Mouse (Mus musculus): ENCODE measurements at regions not wholly inside any gene's neighbourhood (a gene's known extent, or its start where the extent isn't known, plus 50 kb on each side); places are given as distances from the start of the nearest gene placed in this dataset.

GRCm38 (mm10) chr13:51899319-51900042 is 53.0 kb downstream of the Gadd45g start:
- DNase-seq, result no peak

DNA sequence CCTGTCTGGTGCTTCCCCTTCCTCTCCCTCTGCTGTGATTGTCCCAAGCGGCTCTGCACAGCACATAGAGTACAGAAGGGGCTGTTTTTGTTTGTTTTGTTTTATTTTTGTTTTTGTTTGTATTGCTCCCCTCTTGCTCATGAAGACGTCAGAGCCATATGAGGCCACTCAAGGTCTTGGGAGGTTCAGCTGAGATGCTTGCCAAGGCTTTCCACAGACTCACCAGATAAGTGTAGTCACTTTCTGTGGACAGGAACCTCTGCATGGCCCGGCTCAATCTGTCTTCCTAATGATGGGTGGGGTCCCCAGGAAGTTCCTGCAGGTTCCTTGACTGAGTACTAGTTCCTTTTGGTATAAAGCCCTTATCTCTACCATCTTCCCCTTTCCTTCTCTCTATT is 53.6 kb downstream of the Gadd45g start:
- no peak for DNase-seq

DNA sequence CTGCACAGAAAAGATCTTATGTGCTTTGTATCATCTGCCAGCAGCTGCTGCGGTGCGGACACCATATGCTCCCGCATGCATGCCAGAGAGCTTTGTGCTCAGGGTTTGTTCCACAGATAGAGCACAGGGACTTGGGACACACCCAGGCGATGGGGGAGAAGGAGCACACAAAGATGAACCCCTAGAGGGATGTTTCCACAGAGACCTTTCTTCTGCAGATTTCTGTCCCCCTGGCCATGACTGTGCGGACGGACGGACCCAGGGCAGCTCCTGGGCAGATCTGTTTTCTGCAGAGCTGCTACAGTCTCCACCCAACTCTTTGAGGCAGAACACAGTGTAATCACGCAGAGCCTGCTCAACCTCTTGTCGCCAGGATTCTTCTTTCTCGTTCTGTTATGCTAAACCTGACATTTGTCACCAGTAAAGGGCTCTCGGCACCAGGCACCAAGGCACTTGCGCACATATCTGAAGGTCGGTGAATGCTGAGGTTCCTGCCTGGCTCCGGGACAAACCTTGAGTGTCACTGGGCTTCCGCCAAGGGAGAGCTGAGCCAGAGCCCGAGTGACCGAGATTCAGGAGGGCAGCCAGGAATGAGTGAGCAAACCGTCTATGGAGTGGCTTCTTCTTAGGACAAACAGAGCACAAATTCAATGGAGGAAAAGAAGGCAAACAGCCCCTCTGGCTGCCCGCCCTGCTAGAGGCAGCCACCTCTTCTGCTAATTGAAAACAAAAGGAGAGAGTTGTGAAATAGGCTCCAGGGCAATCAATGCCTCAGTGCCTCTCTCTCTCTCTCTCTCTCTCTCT is 56.2 kb downstream of the Gadd45g start:
- no peak for DNase-seq

DNA sequence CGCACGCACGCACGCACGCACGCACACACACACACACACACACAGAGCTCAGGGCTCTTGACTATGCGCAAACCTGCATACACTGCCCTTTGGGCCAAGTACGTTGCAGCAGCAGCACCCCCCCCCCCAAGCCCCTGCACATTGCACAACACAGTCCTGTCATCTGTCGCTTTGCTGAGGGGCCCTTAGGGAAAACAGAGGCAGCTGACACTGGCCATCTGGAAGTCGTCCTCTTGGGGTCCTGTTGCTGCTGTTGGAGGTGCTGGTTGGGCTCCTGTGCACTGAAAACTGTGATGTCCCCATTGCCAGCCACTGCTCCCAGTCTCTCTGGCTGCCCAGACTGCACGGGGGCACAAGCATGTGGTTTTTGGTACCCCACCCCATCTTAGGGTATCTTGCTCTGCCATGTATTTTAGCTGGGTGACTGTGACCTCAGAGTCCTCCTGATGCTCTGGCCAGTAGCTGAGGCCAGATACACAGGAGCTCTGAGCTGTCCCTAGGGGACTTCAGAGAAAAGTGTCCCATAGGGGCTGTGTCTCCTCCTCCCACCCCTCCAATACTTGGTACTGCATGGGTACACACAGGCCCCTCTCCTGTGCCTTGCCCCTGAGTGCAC is 57.0 kb downstream of the Gadd45g start:
- no peak for DNase-seq

DNA sequence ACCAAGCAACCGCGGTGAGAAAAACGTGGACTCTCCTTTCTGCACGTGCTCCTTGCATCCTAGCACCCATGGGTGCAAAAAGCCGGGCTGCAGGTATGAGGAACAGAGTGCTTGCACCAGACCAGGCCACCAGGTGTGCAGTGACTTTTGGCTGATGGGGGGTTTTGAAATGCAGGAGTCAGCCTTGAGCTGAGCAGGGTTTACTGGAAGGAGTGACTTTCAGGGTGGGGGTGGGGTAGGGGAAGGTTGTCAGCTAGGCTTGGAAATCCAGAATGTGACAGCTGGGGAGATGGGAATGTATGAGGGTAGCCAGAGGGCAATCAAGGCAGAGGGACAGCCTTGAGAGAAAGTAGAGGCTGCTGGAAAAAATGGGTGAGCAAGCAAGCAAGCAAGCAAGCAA is 58.8 kb downstream of the Gadd45g start:
- no peak for DNase-seq

DNA sequence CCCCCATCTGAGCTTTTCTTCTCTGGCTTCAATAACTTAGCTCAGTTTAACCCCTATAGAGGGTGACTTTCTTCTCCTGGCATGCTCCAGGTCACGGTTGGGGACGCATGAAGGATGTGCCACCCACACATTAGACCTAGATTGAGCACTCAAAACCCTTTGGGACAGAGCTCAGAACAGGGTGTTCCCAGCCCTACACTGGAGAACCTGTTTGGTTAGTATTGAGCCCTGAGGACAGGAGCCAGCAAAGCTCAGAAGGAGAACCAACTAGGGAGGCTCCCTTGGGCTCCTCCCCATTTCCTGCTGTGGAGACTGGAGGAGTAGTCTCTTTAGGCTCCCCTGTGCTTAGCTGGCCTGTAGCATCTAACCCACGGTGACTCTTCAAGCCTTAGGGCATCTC is 59.6 kb downstream of the Gadd45g start:
- DNase-seq, result no peak

DNA sequence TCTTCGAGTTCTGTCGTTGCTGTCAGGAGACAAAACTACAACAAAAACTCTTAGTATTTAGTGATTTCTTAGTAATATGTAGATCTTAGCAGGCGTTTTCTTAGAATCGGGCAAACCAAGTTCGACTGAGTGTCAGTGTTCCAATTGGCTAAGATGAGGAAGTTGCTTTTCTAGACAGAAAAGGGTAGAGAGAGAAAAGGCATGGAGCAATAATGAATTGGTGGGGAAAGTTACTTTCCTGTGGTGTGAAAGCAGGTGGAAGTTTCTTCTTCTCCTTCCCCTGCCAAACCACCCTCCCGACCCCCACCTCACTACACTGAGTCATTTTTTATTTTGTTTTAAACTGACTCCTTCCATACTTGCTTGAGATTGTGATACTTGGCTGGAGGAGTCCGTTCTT is 62.0 kb downstream of the Gadd45g start:
- no peak for DNase-seq

DNA sequence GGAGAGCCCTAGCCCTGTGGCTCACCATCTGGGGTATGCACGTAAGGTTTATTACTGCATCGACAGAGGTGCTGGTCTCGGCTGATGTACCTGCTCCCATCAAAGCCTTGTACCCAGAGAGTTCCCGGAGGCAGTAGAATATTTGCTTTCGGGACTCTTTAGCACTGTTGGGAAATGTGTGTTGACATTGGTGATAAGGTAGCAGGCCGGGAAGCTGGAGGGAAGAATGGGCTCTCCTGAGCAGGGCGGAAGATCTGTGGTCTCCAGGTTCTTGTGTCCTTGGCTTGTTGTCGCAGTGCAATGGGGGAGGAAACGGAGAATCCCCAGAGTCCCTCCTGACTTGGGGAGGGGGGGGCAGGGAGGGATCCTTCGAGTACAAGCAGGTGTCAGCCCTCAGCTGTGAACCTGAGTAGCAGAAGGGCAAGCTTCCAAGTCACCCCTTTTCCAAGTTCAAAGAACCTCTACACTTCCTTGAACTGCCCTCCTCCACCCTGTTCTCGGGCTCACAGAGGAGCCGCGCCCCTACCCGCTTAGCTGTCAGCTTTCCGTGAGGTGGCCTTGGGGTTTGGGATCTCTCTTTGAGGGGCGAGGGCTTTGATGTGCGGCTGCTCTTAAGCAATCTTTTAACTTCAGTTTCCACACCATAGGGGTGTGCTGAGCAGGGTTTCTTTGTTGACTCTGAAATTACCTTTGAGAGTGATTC is 65.0 kb downstream of the Gadd45g start:
- no peak for DNase-seq

GRCm38 (mm10) chr13:51912477-51912876 is 66.0 kb downstream of the Gadd45g start:
- DNase-seq, result no peak

DNA sequence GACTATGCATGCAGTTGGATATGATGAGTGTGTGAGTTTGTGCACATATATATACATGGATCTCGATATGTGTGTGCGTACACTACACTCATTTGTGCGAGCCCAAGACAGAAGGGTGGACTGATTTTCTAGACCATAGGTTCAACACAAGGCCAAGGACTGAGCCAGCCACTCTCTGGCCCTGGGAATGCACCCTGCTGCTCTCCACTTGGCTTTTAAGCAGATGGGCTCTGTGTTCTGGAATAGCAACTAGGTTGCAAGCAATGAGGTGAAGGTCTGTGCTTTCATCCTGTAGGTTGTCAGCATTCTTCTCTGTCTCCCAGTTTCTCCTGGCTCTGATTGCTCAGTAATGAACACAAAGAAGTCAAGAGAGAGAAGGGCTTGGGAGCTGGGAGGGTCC is 66.5 kb downstream of the Gadd45g start:
- no peak for DNase-seq

DNA sequence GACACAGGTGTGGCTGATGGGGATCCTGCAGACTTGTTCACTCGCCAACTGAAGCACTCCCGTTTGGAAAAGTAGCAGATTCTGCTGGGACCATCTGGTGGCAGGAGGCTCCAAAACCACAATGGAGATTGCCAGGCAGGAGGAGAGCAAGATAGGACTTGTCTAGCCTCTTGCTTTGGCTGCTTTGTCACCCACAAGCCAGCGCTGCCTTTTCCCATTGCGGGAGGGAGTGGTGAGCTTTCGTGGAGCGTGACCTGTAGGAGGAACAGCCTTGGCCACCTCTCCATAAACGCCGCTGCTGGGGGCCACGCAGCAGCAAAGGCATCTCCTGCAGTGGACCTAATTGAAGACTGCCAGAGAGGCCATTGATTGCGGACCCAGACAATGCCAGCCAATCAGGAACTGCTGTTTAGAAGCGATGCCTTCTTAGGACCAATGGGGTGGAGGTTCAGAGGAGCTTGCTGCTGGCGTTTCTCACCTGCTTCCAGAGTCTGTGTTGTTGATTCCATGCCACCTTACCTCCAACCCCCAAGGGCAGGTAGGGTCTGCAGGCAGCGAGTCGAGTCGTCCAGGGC is 70.3 kb downstream of the Gadd45g start:
- DNase-seq, result no peak

- no peak for DNase-seq
These were observed 71.2 kb downstream of the Gadd45g start for GRCm38 (mm10) chr13:51917658-51918057.

GRCm38 (mm10) chr13:51918108-51918507 is 71.6 kb downstream of the Gadd45g start:
- no peak for DNase-seq

DNA sequence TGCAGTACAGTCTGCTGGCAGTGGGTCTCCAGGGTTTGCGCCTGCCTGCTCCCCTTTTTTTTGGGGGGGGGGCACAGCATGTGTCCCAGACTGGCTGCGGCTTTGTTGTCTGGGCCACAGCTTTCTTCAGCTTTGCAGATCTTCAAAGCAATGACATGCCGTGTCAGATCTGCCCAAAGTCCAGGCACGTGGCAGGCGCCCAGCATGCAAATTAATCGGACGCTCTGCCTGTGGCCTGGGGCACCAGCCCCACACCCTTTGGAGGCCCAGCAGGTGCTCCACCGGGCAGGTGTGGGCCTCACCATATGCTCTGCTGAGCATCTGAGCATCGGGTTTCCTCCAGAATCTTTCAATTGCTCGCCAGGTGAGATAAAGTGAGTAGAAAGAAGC is 72.3 kb downstream of the Gadd45g start:
- no peak for DNase-seq

GRCm38 (mm10) chr13:51919171-51919793 is 72.8 kb downstream of the Gadd45g start:
- no peak for DNase-seq

DNA sequence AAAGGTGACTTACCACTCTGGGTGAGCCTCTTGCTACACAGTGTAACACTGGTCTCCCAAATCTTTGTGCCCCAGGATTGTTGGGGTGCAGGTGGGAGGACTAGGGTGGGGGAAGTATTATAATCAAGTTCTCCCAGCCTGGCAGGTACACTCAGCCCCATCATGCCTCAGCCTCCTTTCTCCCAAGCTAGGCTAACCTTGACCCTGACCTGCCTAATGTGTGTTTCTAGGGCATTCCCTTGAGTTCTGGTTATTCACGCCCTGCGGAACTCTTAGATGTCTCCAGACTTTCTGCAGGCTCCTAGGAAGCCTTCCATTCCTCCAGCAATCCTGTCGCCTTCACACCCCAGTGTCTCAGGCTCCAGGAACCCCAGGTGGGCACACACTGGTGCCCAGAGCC is 73.5 kb downstream of the Gadd45g start:
- no peak for DNase-seq

DNA sequence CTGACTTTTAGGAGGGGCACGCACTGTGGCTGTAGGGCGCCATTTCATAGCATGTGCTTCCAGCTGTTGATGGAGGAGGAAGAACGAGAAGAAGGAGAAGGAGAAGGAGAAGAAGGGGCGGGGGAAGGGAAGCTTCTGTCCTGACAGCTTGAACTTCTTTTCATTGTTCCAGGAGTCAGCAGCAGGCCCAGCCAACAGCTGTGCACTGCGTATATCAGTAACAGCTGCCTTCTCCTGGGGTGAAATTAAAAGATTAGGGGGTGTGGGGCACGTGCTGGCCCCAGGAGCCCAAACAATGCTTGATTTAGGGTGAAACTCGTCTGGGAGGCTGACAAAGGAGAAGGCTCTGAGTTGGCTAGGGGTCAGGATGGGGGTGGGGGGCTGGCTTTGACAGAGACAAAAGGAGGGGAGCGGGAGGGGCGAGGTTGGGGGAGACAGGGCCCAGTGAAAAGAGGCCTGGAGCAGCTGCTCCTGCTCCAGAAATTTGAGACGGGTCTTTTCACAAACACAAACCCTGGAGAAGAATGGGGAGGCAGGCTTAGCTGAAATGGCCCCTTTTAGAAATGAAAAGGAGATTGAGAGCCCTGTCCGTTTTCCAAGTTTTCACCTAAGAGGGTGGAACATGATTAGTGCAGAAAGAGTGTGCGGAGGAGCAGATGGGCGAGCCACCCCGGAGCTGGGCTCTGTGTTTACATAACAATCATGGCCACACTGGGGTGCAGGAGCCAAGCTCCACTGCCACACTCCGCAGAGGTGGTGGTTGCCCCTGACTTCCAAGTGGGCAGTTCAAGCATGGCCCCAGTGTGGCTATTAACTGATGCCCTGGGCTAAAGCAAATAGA is 74.3 kb downstream of the Gadd45g start:
- no peak for DNase-seq

DNA sequence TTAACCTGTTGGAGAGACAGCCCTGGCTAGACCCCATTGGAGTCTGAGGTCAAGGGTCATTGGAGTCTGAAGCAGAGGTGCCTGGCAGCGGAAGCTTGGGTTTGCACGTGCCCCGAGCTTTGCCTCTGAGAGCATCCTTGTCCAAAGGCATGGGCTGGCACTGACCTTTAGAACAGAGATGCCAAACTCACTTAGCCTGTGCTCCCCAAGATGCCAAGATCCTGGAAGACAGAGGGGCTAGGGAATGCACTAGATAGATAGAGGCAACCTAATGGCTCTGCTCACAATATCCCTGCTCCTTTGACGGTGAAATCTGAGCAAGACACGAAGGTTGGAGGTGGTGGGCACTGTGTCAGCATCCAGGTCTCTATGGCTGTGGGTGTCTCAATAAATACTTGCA is 75.1 kb downstream of the Gadd45g start:
- no peak for DNase-seq

- no peak for DNase-seq
These were observed 80.3 kb downstream of the Gadd45g start for GRCm38 (mm10) chr13:51926764-51927163.

DNA sequence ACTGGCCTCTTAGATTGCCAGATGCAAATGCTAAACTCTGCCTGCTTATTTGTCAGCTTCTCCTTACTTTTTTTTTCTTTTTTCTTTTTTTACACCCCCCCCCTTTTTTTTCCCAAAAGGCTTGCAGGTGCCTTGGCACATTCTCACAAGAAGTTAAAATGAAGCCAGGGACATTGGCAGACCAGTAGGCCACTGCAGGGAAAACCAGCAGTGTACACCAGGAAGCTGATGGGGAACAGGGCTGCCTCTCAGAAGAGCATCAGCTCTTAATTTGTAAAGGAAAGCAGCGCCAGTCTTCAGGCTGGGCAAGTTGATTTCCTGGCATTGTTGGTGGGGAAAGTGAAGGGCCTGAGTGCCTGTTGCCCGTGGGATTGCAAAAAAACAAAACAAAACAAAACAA is 83.3 kb downstream of the Gadd45g start:
- DNase-seq, result no peak

DNA sequence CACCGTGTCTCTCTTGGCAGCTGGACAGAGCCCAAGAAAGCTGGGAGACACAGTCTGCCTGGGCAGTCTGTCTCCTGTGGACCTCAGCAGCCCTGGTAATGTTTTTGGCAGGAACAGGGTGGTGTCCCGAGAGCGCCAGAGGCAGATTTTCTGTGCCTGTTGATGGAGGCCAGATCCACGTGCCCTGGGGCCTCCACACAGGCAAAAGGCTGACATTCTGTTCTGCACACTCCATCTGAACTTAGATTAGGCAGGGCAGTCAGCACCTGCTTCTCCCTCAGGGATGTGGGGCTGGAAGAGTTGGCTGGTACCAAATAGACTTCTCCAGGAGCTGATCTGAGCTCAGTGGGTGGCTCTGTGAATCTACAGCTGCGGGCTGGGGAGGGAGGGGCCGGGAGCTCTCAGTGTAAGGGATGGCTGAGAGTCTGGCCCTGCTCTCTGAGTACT is 83.8 kb downstream of the Gadd45g start:
- no peak for DNase-seq

- no peak for DNase-seq
These were observed 84.5 kb downstream of the Gadd45g start for GRCm38 (mm10) chr13:51930931-51931330.
